Mouse (Mus musculus) right cerebral cortex, postnatal 14 days (tissue): ENCODE results near the gene Tenm2.

ENCODE experiments used
- DNase-seq: peaks from one replicate; pipeline ENCODE4 v3.0.0; 2022

Gene Tenm2

DNA sequence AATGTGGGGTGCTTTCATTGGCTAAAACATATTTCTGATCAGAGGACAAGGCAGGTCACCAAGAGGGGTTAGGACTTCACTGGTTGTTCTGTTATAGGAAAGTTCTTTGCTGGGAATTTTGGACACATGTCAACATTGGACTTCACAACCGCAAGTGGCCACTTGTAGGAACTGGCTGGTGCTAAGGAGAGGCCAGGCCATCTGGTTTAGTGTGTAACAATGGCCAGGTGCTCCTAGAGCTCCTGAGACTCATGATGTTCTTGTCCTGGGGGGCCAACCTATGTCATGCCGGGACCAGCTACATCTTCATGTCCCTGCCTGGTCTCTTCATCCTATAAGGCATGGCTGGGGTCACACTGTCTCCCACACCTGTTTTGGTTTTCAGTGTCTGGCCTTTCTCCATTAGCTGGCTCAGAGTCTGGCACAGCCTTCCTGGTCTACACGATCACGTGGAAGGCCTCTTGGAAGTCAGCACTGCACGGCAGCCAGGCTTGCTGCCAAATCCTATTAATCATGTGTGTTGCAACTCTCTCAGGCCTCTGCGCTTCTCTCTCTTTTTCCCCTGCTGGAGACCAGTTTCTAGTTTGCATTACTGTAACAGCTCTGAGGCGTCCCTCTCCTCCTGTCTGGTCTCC, 1199.6 kb downstream of the Tenm2 start:
- DNase-seq = peak; percentile 44

DNA sequence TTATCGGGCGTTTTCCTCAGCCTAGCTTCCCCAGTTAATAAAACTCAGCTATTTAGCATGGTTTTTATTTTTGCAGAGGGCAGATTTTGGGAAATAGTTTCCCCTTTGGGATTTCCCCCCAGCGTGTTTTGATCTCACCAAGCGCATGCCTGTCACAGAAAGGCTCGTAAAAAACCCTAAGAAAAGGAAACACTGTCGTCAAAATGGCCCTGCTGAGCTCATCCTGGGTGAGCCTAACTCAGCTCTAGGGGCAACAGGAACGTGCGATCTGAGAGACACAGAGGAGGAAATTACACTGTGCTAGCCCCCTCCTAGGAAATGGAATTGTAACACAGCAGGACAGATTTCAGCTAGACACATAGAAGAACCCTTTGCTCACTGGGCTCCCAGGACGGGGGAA, 1204.0 kb downstream of the Tenm2 start:
- no peak for DNase-seq

DNA sequence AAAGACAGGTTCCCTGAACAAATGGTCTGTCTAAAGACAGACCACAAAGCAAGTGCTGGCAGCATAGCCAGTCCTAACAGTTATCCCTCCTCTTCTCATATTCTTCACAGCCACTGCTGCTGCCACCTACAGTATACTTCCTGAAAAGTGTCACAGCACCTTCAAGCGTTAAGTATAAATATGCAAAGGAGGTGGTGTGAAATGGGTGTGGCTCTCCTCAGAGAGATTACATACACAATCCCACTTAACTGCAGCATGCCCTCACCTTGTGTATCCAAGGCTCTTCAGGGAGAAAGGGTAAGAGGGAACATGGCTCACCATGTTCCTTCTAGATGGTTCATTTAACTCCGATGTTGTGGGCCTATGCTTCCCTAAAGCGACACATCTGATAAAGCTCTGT, 1215.8 kb downstream of the Tenm2 start:
- no peak for DNase-seq

DNA sequence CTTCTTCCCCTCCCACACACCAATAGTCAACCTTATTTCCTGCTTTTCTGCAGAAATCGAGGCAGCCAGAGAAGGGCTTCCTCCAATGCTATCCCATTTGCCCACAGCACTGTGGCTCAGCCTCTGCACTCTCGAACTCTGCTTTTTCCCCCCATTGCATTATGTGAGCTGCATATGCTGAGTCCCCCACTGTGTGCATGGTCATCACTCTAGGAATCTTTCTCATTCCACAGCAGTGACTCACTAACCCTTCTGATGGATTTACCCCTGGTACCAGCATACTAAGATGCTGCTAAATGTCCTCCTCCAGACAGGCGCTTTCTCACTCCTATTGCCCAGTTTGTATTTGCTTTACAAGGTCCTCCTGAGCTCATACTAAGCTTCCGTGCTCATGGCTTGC, 1222.6 kb downstream of the Tenm2 start:
- no peak for DNase-seq

DNA sequence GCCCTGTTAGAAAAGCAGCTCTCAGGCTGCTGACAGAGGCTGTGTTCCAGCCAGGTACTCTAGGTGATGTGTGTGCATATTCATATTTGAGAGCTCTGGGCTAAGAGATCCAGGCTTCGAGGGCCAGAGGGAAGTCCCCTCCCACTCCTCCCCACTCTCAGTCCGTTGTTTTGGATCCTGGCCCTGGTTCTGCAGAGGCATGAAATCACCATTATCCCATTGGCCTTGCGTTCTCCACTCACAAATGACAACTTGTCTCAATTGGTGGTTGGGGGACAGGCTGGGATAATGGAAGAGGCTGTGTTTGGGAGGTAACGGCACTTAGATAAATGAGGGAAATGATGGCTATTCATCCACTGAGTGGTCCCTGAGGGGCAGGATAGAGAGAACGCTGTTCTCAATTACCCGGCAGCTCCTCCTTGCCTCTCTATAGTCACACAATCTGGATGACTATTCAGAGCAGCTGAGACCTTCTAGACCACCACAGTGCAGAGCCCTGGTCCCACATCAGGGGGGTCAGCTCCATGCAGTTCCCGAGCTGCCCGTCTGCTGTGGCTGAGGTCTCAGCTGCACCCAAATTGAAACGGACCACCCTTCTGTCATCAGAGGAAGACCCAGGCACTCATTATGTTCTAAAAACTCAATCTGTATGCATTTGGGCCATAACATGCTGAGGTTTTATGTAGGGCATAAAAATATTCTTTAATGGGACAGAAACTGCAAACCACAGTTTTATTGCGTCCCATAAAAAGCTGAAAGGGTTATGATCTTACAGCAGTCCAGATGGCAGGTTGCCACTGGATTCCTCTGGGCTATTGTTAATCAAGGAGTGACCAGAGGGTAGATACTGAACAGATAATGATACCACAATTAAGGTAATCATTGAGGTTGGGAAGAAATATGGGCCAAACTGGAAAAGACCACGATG, 1226.2 kb downstream of the Tenm2 start:
- DNase-seq = no peak

DNA sequence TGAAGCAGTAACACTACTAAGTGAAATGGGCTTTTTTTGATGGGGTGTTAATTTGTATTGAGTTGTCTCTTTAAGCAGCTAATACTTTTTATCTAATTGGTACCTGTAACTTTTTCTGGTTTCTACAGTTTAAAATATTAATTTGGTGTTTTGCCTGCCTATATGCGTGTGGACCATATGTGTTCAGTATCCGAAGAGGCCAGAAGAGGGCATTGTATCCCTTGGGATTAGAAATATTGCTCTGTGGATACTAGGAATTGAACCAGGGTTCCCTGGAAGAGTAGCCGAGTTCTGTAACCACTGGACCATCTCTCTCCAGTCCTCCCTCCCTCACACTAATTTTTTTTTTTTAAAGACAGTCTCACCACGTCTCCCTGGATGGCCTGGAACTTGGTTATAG, 1232.9 kb downstream of the Tenm2 start:
- no peak for DNase-seq

DNA sequence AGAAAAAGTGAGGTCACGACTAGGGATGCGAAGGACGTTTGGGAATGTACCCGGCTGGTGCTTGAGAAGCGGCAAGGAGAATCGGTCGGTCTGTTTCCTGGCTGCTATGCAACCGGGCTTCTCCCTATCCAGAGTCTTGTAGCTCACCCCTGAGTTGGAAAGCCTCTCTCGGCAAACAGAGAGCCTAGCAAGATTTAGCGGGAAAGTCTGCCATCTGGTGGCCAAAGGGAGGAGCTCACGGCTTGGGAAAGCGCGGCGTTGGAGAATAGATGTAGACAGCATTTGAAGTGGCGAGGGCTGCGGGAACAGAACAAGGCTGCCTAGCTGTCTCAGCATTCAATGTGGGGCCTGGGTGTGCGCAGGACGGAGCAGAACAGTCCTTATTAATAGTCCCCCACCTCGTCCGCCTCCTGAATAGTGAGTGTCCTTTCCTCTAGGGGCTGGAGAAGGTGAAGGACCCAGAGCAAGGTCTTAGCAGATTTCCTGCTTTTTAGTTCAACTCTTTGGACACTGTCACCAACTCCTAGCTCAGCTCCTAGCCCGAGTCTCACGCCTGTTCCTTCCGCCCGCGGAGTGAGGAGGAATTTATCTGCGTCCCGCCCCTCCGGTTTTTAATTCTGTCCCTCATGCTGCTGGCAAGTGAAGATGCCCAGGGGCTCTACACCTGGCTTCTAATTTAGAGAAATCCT, 1234.3 kb downstream of the Tenm2 start:
- peak; percentile 87 for DNase-seq

DNA sequence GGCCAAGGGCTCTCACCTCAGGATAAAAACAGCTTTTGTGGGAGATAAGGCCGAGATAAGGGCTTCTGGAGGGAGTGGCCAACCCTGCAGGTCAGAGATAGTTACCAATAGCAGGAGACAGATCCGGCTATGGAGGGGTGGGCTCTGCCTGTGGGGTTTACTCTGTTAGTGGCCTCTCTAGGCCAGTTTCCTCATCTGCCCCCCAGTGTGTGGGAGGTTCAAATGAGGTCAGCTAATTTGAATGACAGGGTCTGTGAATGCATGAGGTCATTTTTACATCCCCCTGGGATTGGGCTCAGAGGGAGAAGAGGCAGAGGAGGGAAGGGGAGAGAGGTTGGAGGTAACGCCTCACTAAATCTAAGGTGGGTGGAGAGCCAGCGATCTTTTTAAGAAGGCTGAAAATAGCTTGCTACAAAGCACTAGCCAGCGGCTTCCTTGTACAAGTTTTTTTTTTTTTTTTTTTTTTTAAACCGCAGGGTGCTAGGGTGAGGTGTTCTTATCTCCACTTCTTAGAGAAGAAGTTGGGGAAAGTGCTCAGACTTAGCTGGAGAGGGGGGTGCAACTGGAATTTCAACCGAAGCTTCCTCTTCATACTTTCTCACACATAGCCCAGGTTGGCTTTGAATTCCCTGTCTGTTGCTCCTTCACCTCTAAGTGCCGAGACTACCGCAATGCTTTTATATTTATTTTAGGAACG, 1235.0 kb downstream of the Tenm2 start:
- no peak for DNase-seq

DNA sequence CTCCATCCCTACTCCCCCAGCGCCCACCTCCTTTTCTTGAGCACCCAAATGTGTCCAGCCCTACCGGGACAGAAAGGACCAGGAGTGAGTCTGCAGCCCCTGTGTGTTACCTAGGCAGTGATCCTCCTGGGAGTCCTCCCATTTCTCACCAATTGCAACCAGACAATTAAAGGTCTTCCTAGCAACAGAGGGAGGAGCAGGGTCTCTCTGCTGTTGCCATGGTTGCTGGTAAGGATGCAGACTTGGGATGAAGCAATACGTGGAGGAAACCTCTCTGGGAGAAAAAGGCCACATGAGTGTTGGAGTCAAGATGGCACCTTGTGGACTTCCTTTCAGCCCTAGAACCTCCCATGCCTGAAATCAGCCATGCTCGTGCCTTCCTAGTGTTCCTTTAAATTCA, 1235.7 kb downstream of the Tenm2 start:
- DNase-seq = no peak

DNA sequence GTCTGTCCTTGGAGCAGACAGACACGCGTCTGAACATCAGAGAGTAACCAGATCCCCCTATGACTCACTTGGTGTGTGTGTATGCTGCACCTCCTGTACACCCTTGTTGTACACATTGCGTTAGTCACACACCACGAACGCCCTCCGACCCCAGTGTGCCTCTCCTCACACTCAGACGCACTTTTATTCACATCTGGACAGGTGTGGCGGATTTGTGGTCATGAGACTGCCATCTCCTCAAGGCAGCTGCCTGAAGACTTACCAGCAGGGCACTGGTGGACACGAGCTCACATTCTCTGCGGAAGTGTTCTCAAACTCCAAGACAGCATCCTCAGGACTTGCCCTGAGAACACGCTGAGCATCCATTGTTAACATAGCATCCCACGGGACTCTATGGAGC, 1237.7 kb downstream of the Tenm2 start:
- no peak for DNase-seq

DNA sequence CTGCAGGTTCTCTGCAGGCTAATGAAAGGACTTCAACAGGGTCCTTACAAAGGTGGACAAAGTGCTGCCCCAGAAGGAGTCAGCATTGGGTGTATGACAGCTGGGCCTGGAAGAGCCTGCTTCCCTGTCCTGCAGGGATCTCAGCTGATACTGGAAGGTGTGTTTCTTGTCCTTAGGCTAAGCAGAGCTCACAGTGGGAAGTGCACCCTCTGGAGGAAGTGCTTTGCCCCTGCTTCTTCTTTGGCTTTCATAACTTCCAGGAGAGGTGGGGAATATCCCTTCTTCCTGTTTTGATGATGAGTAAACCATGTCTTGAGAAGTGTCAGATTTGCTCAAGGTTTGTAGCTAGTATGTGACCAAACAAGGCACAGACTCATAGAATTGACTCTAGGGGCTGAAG, 1240.5 kb downstream of the Tenm2 start:
- DNase-seq = no peak

DNA sequence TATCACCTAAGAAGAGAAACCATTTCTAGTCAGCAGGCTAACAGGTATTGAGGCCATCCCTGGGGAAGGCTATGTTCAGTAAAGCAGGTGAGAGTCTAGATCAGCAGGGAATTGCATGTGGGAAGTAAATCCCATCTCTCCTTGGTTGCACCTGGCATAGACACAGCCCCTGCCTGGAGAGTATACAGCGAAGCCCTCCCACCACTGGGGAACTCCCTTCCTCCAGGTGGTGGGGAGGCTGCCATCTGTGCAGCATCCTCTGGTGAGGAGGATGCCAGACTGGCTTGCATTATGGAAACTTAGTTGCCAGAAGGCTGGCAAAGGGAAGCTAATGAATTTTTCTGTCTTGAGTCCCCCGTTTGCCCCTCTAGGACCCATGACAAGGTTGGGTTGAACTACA, 1243.9 kb downstream of the Tenm2 start:
- DNase-seq = peak; percentile 60

DNA sequence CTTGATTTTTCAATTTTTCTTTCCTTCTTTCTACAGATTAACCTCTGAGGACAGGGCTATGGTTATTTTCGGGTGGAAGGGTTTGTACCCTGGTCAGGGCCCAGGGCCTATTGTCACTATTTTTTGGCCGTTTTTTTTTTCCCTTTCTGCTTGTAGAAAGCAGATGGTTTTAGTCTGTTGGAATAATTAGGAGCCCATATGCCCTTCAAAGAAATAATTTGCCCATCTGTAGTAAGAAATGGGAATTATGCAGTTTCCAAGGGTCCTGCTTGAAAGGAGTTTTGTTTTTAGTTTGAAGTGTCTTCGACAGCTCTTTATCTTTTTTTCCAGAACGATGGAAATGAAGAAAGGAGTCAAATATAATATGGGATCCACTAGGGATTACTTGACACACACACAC, 1245.8 kb downstream of the Tenm2 start:
- DNase-seq = no peak

DNA sequence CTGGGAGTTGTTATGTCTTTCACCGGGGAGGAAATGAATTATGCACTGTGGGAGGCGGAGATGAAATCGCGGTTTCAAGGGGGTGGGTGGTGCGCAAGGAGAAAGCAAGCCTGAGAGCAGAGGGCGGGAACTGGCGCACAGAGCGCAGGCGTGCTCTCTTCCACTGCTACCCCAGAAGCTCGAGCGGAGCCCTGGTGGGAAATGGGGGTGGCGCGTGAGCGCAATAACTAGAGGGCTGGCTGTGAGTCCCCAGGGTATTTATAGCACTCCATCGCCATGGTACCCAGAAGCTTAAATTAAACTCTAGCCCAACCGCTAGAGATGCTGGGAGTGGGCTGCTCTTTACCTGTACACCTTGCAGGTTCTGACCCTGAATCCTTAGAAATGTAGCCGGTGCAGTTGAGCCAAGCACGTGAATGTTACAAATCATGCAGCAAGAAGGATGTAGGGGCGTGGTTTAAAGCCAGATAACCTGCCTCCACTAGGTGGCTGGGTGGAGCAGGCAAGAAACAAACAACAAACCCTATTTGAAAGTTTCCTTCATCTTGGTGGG, 1249.8 kb downstream of the Tenm2 start:
- peak; percentile 83 for DNase-seq

DNA sequence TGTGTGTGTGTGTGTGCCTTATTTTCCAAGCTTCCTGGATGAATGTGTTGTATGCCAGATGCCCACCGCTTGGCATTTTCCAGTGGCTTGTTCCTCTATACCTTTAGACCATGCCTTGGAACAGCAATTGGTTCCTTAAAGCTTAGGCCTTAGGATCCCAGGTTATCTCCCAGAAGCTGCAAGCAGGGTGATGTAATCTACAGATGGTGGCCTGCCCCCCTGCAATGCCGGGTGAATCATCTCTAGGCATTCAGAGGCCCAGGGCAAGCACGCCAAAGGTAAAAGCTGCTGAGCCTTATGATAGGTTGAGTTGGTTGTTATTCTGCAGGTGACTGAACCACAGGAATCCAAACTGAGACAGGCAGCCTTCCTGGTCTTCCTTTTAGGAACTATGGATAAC, 1253.0 kb downstream of the Tenm2 start:
- DNase-seq = no peak

DNA sequence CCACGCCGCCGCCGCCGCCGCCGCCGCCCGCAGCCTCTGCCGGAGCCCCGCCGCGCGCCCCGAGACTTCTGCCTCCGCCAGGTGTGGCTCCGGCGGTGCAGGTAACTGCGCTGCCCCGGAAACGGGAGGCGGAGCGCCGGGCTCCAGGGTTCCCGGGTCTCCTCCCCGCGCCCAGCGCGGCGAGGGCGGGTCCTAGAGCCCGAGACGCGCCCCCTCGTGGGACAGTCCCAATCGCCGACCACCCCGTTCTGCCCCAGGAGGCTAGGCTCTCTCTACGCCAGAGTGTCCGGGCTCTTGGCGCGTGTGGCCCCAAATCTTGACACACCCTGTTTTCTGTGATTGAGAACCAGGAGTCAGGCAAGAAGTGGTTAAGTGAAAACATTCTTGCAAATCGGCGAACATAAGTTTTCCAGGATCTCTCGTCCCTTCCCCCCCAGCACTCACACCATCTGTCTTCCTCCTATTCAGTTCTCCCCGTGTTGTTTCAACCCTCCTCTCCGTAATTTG, 1255.3 kb downstream of the Tenm2 start, which contains the start of gene Wwc1:
Wwc1 (minus strand) TSS at position 117 of the 507 bp plus-strand sequence.
- DNase-seq = peak; percentile 57

DNA sequence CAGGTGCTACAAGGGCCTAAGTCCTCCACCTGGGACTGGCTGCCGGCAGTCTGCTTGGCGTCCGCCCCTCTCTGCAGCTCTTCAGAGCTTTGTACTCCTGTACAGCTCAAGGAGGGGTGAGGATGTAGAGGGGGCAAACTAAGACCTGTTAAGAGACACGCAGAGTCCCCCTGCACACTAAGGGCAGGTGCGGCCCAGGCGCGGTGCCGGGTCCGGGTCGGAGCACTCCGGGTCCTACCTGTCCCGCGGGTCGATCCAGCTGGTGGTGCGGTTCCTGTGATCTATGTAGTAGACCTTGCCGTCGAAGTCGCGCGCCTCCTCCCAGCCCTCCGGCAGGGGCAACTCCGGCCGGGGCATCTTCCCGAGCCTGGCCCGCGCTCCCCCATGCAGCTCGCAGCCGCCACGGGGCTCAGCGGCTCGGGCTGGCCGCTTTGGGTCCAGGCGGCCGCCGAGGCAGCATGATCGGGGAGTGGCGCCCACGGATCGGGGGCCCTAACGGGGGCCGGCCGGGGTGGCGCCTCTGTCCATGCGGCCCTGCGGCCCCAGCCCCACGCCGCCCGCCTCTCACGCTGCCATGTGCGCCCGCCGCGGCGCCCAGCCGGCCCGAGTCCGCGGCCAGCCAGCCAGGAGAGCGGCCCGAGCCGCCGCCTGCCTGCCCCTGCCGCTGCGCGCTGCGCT, 1255.9 kb downstream of the Tenm2 start:
- DNase-seq = no peak

DNA sequence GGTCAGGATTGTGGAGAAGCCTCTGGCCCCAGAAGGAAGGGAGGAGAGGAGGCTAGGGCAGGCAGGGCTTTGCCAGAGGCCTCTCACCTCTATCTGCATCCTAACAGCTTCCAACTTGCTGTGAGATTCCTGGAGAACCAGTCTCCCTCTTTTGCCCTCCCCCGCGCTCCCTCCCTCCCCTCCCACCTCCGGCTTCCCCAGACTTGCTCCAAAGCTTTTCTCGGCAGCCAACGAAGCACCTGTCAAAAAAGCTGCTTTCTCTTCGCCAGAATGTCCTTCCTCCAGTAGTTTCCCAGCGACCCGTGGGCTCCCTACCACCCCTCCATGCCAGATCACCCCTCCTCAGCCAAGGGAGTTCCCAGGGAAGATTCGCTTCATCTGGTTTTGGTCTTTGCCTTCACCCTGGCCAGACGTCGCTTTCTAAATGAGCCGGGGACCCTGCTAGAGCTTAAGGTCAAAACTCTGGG, 1256.5 kb downstream of the Tenm2 start:
- DNase-seq = no peak

DNA sequence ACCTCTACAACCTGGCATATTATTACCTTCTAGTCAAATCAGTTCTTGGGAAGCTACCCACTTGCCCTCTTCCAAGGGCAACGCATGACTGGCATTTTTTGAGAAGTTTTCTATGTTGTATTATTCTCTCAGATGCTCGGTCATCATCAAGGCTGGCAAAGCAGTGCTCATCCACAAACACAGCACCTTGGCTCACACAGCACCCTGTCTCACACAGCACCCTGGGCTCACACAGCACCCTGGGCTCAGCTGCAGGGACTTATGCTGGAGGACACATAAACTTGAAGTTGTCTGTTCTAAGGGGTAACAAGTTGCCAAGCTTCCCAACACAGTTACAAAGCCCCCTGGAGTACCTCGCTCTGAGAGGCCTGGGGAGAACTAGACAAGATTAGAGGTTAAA, 1258.0 kb downstream of the Tenm2 start:
- DNase-seq = no peak

DNA sequence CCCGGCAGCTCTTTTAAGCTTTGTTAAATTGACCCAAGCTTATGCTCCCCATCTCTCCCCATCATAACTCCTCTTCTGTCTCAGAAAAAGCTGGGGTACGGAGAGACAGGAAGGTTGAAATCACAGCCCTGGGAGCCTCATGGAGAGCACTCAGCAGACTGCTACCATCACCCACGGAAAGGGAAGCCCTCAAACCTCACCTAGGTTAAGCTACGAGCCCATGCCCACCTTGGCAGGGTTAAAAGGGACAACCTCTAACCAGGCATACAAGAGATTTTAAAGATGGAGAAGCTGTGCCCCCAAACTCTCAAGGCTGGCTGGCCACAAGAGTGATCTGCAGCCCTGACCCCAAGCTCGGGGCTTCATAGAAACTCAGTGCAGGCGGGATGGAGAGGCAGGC, 1258.7 kb downstream of the Tenm2 start:
- DNase-seq = no peak

DNA sequence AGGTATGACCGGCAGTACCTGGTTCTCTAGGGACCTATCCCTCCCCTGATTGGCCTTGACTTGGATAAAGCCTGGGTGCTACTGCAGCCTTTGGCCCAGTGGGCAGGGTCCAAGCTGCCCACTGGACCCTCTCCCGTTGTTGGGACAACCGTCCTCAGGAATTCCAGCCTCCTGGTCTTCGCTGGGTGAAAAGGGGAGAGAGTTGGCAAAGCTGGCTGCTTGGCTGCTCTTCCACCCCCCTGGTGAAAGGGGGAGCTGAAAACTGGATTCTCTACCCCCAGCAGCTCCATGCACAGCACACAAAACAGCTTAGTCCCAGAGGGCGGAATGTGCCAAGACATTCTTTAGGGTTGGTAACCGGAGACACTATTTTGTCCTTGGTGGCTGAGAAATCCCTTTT, 1259.3 kb downstream of the Tenm2 start:
- no peak for DNase-seq
